ENCODE assay signal across 9 mouse cellular contexts in genomic region chr7:122445056-122445455, GRCm38 (mm10).
DNase-seq lines count a peak whose midpoint lies in the region; ATAC-seq lines count a peak whose summit lies in the region.
"Had no signal": no experiment of that assay in that cellular context is flagged by ENCODE, and none has a peak within 500 bp of the region (broad histone marks: within the 10 kb centered on the region; RNA-seq: fewer than 3 reads in every experiment).

No protein-coding gene starts in this region.

- no peak overlapping the region for H3K9ac ChIP-seq in liver, embryonic 12.5 days
- H3K9ac ChIP-seq: hindbrain, embryonic 15.5 days had no signal

- no peak for ATAC-seq in liver, embryonic 12.5 days

- H3K4me2 ChIP-seq in liver, embryonic 12.5 days = no peak overlapping the region
- H3K4me2 ChIP-seq: hindbrain, embryonic 15.5 days had no signal

- H3K27me3 ChIP-seq in liver, embryonic 12.5 days (replicated peaks) = no peaks in the 10 kb centered on the region
- H3K27me3 ChIP-seq: hindbrain, embryonic 15.5 days had no signal

- 42% methylated on average over 6 of the region's 6 CpGs for WGBS in liver, embryonic 12.5 days (ENCODE audit: insufficient replicate concordance)

- H3K36me3 ChIP-seq in liver, embryonic 12.5 days = no peaks in the 10 kb centered on the region
- H3K36me3 ChIP-seq: hindbrain, embryonic 15.5 days had no signal

- H3K4me1 ChIP-seq in liver, embryonic 12.5 days = no peaks in the 10 kb centered on the region
- H3K4me1 ChIP-seq: hindbrain, embryonic 15.5 days had no signal

- no peaks in the 10 kb centered on the region for H3K9me3 ChIP-seq in liver, embryonic 12.5 days (replicated peaks)
- H3K9me3 ChIP-seq: hindbrain, embryonic 15.5 days had no signal

- DNase-seq in cerebellum, adult 18-20 months = peak; percentile 42 to 54
- DNase-seq in cerebellum, adult 11 months = no peak
- peak; percentile 52 for DNase-seq in liver
- DNase-seq in c-Kit-positive CD71-positive TER-119-negative erythroid progenitor cells, embryonic 14.5 days (ENCODE audit: low read depth) = peak; percentile 29
- peak; percentile 48 to 57 for DNase-seq in kidney, postnatal 4 days
- DNase-seq in right cerebral cortex, postnatal 4 days = peak; percentile 61
- no peak for DNase-seq in urinary bladder, postnatal 4 days (ENCODE audit: low spot score in 2 of 2)

- H3K27ac ChIP-seq in liver, embryonic 12.5 days = no peak overlapping the region
- H3K27ac ChIP-seq: hindbrain, embryonic 15.5 days had no signal

- H3K4me3 ChIP-seq in liver, embryonic 12.5 days = no peak overlapping the region
- H3K4me3 ChIP-seq: hindbrain, embryonic 15.5 days had no signal

Comparison
In these comparisons a context has a peak if more than half of its experiments do, and no peak if none do; other contexts are left out.
1. DNase-seq: peak in cerebellum, adult 18-20 months (2 of 2), liver (single experiment), c-Kit-positive CD71-positive TER-119-negative erythroid progenitor cells, embryonic 14.5 days (single experiment), kidney, postnatal 4 days (2 of 2) and right cerebral cortex, postnatal 4 days (single experiment); none in cerebellum, adult 11 months (single experiment) and urinary bladder, postnatal 4 days (0 of 2).